Mouse (Mus musculus) thymus, postnatal 0 days (tissue): ENCODE measurements around the gene Trappc5. TPM values are rescaled to one million over a fixed set of nuclear protein-coding genes. Genes with fewer than 3 reads are reported as not detected.

Source experiments
- polyA plus RNA-seq: library from polyadenylated mRNA; unstranded; fragments of >200 nt; fragmentation: Nextera tagmentation; extraction: Ambion mirVana; gene quantifications from 2 replicates; pipeline ENCODE4 v1.2.1, GENCODE M21; 2015

The Trappc5 gene
- polyA plus RNA-seq, 1 experiment from 2014 or later, result 41.7 TPM

Other genes with a start within 250 kb of the Trappc5 start
- gene Pex11g, start 208.6 kb upstream of the Trappc5 start, polyA plus RNA-seq, result 2.6 and 3.0 TPM in 2 replicates
- gene Tex45, start 205.4 kb upstream of the Trappc5 start, polyA plus RNA-seq, result 0.10 TPM in 1 of 2 replicates, not detected in the other
- 21.4 and 23.0 TPM in 2 replicates for gene Zfp358, start 183.2 kb upstream of the Trappc5 start, polyA plus RNA-seq
- 28.4 and 32.3 TPM in 2 replicates for gene Mcoln1, start 175.8 kb upstream of the Trappc5 start, polyA plus RNA-seq
- gene Pnpla6, start 160.9 kb upstream of the Trappc5 start, polyA plus RNA-seq, result 10.4 and 12.9 TPM in 2 replicates
- gene C330021F23Rik, start 108.3 kb upstream of the Trappc5 start, polyA plus RNA-seq, result 0.19 TPM in 1 of 2 replicates, not detected in the other
- 0.81 and 1.1 TPM in 2 replicates for gene Camsap3, start 89.0 kb upstream of the Trappc5 start, polyA plus RNA-seq
- gene Xab2, start 55.0 kb upstream of the Trappc5 start, polyA plus RNA-seq, result 62.2 and 64.3 TPM in 2 replicates
- 182 and 202 TPM in 2 replicates for gene Pet100, start 54.8 kb upstream of the Trappc5 start, polyA plus RNA-seq
- 0.31 and 0.42 TPM in 2 replicates for gene Pcp2, start 50.8 kb upstream of the Trappc5 start, polyA plus RNA-seq
- gene Stxbp2, start 45.3 kb upstream of the Trappc5 start, polyA plus RNA-seq, result 114 and 120 TPM in 2 replicates
- gene Retn, start 20.5 kb upstream of the Trappc5 start, polyA plus RNA-seq, result 1.0 and 1.5 TPM in 2 replicates
- 0.78 and 0.88 TPM in 2 replicates for gene Mcemp1, start 10.5 kb upstream of the Trappc5 start, polyA plus RNA-seq
- gene Fcor, start 3.9 kb upstream of the Trappc5 start, polyA plus RNA-seq, result 1.6 and 2.1 TPM in 2 replicates
- gene Fcer2a, start 17.9 kb downstream of the Trappc5 start, polyA plus RNA-seq, result 0.31 and 0.37 TPM in 2 replicates
- 0.10 and 0.18 TPM in 2 replicates for gene Clec4g, start 44.4 kb downstream of the Trappc5 start, polyA plus RNA-seq
- gene Cd209a, start 72.7 kb downstream of the Trappc5 start, polyA plus RNA-seq, result 1.1 and 1.3 TPM in 2 replicates
- 0.22 and 0.29 TPM in 2 replicates for gene Cd209e, start 178.0 kb downstream of the Trappc5 start, polyA plus RNA-seq
- 0.46 TPM in 2 replicates for gene Cd209d, start 202.3 kb downstream of the Trappc5 start, polyA plus RNA-seq